Mouse (Mus musculus) frontal cortex, adult (tissue): ENCODE measurements around the gene Nedd1.

ENCODE experiments used
- ATAC-seq: cut with Nextera tagmentation; 2 replicates; pipeline ENCODE4 v1.9.2; 2017; ENCODE audit warnings: mild to moderate bottlenecking, moderate library complexity, mixed read lengths; ENCODE audit not compliant: low TSS enrichment

Gene Nedd1

GRCm38 (mm10) chr10:92721771-92722619 is at the start of gene Nedd1:
Gene Nedd1 (minus strand): TSS chr10:92722420.
- ATAC-seq: peak; percentile 99

GRCm38 (mm10) chr10:92754359-92754758 is 32.1 kb upstream of the Nedd1 start:
- ATAC-seq: no peak

GRCm38 (mm10) chr10:92730339-92730738 is 8.1 kb upstream of the Nedd1 start:
- ATAC-seq: no peak

GRCm38 (mm10) chr10:92728723-92729122 is 6.5 kb upstream of the Nedd1 start:
- ATAC-seq: no peak

GRCm38 (mm10) chr10:92722620-92722988 is 384 bp upstream of the Nedd1 start:
- ATAC-seq: no peak

GRCm38 (mm10) chr10:92699032-92699431 is 23.2 kb downstream of the Nedd1 start:
- ATAC-seq: no peak

- no peak for ATAC-seq
These were observed 47.2 kb downstream of the Nedd1 start for GRCm38 (mm10) chr10:92675056-92675455.

- ATAC-seq: no peak
These were observed 50.3 kb downstream of the Nedd1 start for GRCm38 (mm10) chr10:92671906-92672305.

- no peak for ATAC-seq
These were observed 56.9 kb downstream of the Nedd1 start for GRCm38 (mm10) chr10:92665287-92665686.

- no peak for ATAC-seq
These were observed 69.0 kb downstream of the Nedd1 start for GRCm38 (mm10) chr10:92653266-92653665.

- ATAC-seq: no peak
These were observed 69.8 kb downstream of the Nedd1 start for GRCm38 (mm10) chr10:92652399-92652920.

- no peak for ATAC-seq
These were observed 71.0 kb downstream of the Nedd1 start for GRCm38 (mm10) chr10:92651266-92651665.

- no peak for ATAC-seq
These were observed 73.1 kb downstream of the Nedd1 start for GRCm38 (mm10) chr10:92649096-92649495.

GRCm38 (mm10) chr10:92647691-92648090 is 74.5 kb downstream of the Nedd1 start:
- ATAC-seq: no peak

- ATAC-seq: no peak
These were observed 78.2 kb downstream of the Nedd1 start for GRCm38 (mm10) chr10:92643995-92644394.

GRCm38 (mm10) chr10:92641032-92641431 is 81.2 kb downstream of the Nedd1 start:
- ATAC-seq: peak; percentile 81
